Mouse (Mus musculus): ENCODE data around the gene Bcat2.

- no peak for TF ChIP-seq POLR2A (IDR thresholded peaks at IDR 0.05; ENCODE audit: control insufficient read depth, low read depth, low read length)
- TF ChIP-seq CTCF (IDR thresholded peaks at IDR 0.05; ENCODE audit: control insufficient read depth, insufficient read depth, insufficient replicate concordance, low read depth, low read length): peak; percentile 89
Measured at GRCm38 (mm10) chr7:45593118-45593815, 23.3 kb downstream of the Bcat2 start.

Data from testis, adult 2 months (tissue).